Mouse (Mus musculus): Measurements from ENCODE around the gene Chchd3. TPM values are rescaled to one million over a fixed set of nuclear protein-coding genes. Genes with fewer than 3 reads are reported as not detected.

Chchd3 gene
- total RNA-seq, 1 experiment: 105 TPM

DNA sequence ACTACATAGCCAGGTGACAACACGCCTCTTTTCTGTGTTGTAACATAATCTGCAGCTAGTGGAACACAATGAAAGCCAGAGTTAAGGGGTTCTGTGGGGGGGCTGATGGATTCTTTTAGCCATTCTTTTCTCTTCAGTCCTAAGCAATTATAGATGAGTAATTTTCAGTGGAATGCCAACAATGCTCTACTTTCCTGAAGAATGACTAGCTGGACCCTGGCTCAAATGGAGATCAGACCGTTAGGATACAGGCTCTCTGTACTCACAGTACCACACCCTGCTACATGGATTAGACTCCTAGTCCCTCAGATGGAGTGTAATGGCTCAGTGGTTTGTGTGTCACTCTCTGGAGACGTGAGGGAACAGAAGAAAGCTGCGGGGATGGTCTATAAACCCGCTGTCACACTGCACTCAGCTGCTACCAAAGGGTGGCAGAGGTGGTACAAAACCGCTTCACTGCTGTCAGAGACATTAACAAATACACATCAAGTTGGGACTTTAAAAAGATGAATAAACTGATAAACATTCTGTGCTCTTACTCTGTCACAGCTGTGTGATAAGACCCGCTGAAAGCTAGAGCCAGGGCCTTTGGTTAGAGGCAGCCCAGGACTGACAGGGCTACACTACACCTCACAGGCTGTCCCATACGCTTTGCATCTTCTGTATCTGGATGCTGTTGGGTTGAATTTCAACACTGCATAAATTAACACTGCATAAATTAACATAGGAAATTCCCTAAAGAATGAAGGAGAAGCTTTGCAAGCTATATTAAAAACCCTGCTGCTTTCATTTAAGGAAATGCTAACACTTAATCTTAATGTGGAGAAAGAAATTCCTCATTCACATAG is 264.2 kb downstream of the Chchd3 start:
- no peak overlapping the region for H3K4me3 ChIP-seq (ENCODE audit: insufficient read depth in 1 of 2, low read depth in 1 of 2, low read length in 2 of 2, poor library complexity in 1 of 2, severe bottlenecking in 1 of 2)
- 0 out of 2 replicates have a peak, but pooled peaks cover 3% of the 10 kb centered on the region for H3K36me3 ChIP-seq (ENCODE audit: control insufficient read depth, insufficient read depth, low read length, poor library complexity, severe bottlenecking)
- H3K9me3 ChIP-seq (ENCODE audit: control insufficient read depth, insufficient read depth, low read depth, low read length): no peaks in the 10 kb centered on the region
- in situ Hi-C loops (cut with MboI; ENCODE audit: low sequenced_read_pairs in 2 of 2, unreplicated experiment in 2 of 2): no loop called here
- no peak overlapping the region for H3K27ac ChIP-seq (ENCODE audit: insufficient read depth, low read depth, low read length, poor library complexity, severe bottlenecking)
- TF ChIP-seq ZC3H11A (IDR thresholded peaks at IDR 0.05; ENCODE audit: borderline replicate concordance, low read depth, low read length) (no peak), MAFK (IDR thresholded peaks at IDR 0.05; ENCODE audit: insufficient read depth, low read depth, low read length) (no peak), ZNF384 (IDR thresholded peaks at IDR 0.05; ENCODE audit: low read depth, low read length) (no peak), HCFC1 (IDR thresholded peaks at IDR 0.05; ENCODE audit: borderline replicate concordance, insufficient read depth, low read length) (no peak)
- H3K4me1 ChIP-seq (ENCODE audit: control insufficient read depth in 2 of 2, insufficient read depth in 2 of 2, low read length in 2 of 2, poor library complexity in 1 of 2): peaks cover 10 to 15% of the 10 kb centered on the region in 2 experiments
- no peak for DNase-seq (ENCODE audit: low read depth, low spot score)
- no peak overlapping the region for H3K9ac ChIP-seq (ENCODE audit: insufficient read depth, low read depth, low read length, poor library complexity, severe bottlenecking)

DNA sequence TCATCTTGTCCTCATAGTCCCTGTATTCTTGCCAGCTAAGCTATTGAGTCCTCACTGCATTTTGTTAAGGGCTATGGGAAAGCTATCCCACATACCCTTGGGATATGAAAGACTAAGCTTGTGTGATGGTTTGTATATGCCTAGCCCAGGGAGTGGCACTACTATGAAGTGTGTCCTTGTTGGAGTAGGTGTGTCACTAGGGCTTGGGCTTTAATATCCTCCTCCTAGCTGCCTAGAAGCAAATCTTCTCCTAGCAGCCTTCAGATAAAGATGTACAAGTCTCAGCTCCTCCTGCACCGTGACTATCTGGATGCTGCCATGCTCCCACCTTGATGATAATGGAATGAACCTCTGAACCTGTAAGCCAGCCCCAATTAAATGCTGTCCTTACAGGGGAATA is 266.5 kb downstream of the Chchd3 start:
- Histone ChIP-seq H3K4me3 (ENCODE audit: insufficient read depth in 1 of 2, low read depth in 1 of 2, low read length in 2 of 2, poor library complexity in 1 of 2, severe bottlenecking in 1 of 2) (no peak overlapping the region), H3K27ac (ENCODE audit: insufficient read depth, low read depth, low read length, poor library complexity, severe bottlenecking) (no peak overlapping the region), H3K9me3 (ENCODE audit: control insufficient read depth, insufficient read depth, low read depth, low read length) (no peaks in the 10 kb centered on the region), H3K9ac (ENCODE audit: insufficient read depth, low read depth, low read length, poor library complexity, severe bottlenecking) (no peak overlapping the region), H3K36me3 (ENCODE audit: control insufficient read depth, insufficient read depth, low read length, poor library complexity, severe bottlenecking) (0 out of 2 replicates have a peak, but pooled peaks cover 3% of the 10 kb centered on the region), H3K4me1 (ENCODE audit: control insufficient read depth in 2 of 2, insufficient read depth in 2 of 2, low read length in 2 of 2, poor library complexity in 1 of 2) (peaks cover 10 to 15% of the 10 kb centered on the region in 2 experiments)
- in situ Hi-C loops (cut with MboI; ENCODE audit: low sequenced_read_pairs in 2 of 2, unreplicated experiment in 2 of 2): no loop called here
- DNase-seq (ENCODE audit: low read depth, low spot score): no peak
- TF ChIP-seq ZNF384 (IDR thresholded peaks at IDR 0.05; ENCODE audit: low read depth, low read length) (no peak), ZC3H11A (IDR thresholded peaks at IDR 0.05; ENCODE audit: borderline replicate concordance, low read depth, low read length) (no peak), MAFK (IDR thresholded peaks at IDR 0.05; ENCODE audit: insufficient read depth, low read depth, low read length) (no peak), CHD2 (IDR thresholded peaks at IDR 0.05; ENCODE audit: low read depth, low read length) (no peak)

DNA sequence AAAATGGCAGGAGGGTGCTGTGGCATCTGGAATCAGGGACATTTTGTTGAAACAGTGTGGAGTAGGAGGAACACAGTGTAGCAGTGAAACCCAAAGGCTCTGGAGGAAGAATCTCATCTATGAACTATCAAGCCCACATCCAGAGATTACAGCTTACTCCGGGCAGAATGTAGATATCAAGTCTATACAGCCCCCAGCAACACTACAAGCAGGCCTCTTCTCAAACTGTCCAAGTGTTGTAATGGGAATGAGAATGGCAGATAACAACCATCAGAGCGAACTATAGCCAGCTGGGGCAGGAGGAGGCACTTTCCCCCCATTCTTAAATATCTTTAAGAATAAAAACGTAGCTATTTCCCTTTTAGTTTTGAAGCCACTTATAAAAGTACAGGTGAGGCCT is 266.9 kb downstream of the Chchd3 start:
- Histone ChIP-seq H3K36me3 (ENCODE audit: control insufficient read depth, insufficient read depth, low read length, poor library complexity, severe bottlenecking) (0 out of 2 replicates have a peak, but pooled peaks cover 3% of the 10 kb centered on the region), H3K9ac (ENCODE audit: insufficient read depth, low read depth, low read length, poor library complexity, severe bottlenecking) (no peak overlapping the region), H3K4me1 (ENCODE audit: control insufficient read depth in 2 of 2, insufficient read depth in 2 of 2, low read length in 2 of 2, poor library complexity in 1 of 2) (peaks cover 10 to 13% of the 10 kb centered on the region in 2 experiments), H3K9me3 (ENCODE audit: control insufficient read depth, insufficient read depth, low read depth, low read length) (no peaks in the 10 kb centered on the region), H3K27ac (ENCODE audit: insufficient read depth, low read depth, low read length, poor library complexity, severe bottlenecking) (no peak overlapping the region), H3K4me3 (ENCODE audit: insufficient read depth in 1 of 2, low read depth in 1 of 2, low read length in 2 of 2, poor library complexity in 1 of 2, severe bottlenecking in 1 of 2) (no peak overlapping the region)
- no peak for TF ChIP-seq CHD2 (IDR thresholded peaks at IDR 0.05; ENCODE audit: low read depth, low read length)
- TF ChIP-seq ZNF384 (IDR thresholded peaks at IDR 0.05; ENCODE audit: low read depth, low read length): no peak
- TF ChIP-seq MAFK (IDR thresholded peaks at IDR 0.05; ENCODE audit: insufficient read depth, low read depth, low read length): no peak
- TF ChIP-seq HCFC1 (IDR thresholded peaks at IDR 0.05; ENCODE audit: borderline replicate concordance, insufficient read depth, low read length): no peak
- TF ChIP-seq ZC3H11A (IDR thresholded peaks at IDR 0.05; ENCODE audit: borderline replicate concordance, low read depth, low read length): no peak
- no peak for DNase-seq (ENCODE audit: low read depth, low spot score)
- in situ Hi-C loops (cut with MboI; ENCODE audit: low sequenced_read_pairs in 2 of 2, unreplicated experiment in 2 of 2): no loop called here

DNA sequence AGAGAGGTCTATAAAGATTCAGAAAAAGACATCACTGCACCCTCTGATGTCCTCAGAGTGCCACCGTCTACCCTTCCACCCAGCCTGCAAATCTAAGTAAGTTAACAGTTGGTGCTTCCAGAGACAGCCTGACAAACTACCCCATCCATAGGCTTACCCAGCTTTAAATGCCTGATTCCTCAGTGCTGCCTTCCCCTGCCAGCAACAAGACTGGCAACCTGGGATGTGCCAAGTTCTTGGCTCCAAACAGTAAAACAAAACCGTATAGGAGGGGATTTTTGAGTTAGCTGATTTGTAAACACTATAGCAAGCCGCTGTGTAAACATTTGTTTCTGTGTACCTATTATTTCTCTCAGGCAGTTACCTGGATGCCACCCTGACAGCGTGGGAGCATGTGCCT is 269.6 kb downstream of the Chchd3 start:
- Histone ChIP-seq H3K9me3 (ENCODE audit: control insufficient read depth, insufficient read depth, low read depth, low read length) (no peaks in the 10 kb centered on the region), H3K9ac (ENCODE audit: insufficient read depth, low read depth, low read length, poor library complexity, severe bottlenecking) (no peak overlapping the region), H3K4me3 (ENCODE audit: insufficient read depth in 1 of 2, low read depth in 1 of 2, low read length in 2 of 2, poor library complexity in 1 of 2, severe bottlenecking in 1 of 2) (no peak overlapping the region), H3K27ac (ENCODE audit: insufficient read depth, low read depth, low read length, poor library complexity, severe bottlenecking) (no peak overlapping the region), H3K4me1 (ENCODE audit: control insufficient read depth in 2 of 2, insufficient read depth in 2 of 2, low read length in 2 of 2, poor library complexity in 1 of 2) (peaks cover 10 to 11% of the 10 kb centered on the region in 2 experiments), H3K36me3 (ENCODE audit: control insufficient read depth, insufficient read depth, low read length, poor library complexity, severe bottlenecking) (0 out of 2 replicates have a peak, but pooled peaks cover 3% of the 10 kb centered on the region)
- TF ChIP-seq MAFK (IDR thresholded peaks at IDR 0.05; ENCODE audit: insufficient read depth, low read depth, low read length) (no peak), CHD2 (IDR thresholded peaks at IDR 0.05; ENCODE audit: low read depth, low read length) (no peak), ZNF384 (IDR thresholded peaks at IDR 0.05; ENCODE audit: low read depth, low read length) (no peak), HCFC1 (IDR thresholded peaks at IDR 0.05; ENCODE audit: borderline replicate concordance, insufficient read depth, low read length) (no peak), ZC3H11A (IDR thresholded peaks at IDR 0.05; ENCODE audit: borderline replicate concordance, low read depth, low read length) (no peak)
- in situ Hi-C loops (cut with MboI; ENCODE audit: low sequenced_read_pairs in 2 of 2, unreplicated experiment in 2 of 2): no loop called here
- no peak for DNase-seq (ENCODE audit: low read depth, low spot score)
